Mouse (Mus musculus) layer of hippocampus, postnatal 36 days (tissue): ENCODE measurements around the gene Arf1. TPM values are rescaled to one million over a fixed set of nuclear protein-coding genes. Genes with fewer than 3 reads are reported as not detected.

Experiments used
- DNase-seq, 2 experiments: peaks; one replicate each; pipeline ENCODE4 v3.0.0; 2022
- total RNA-seq, 2 experiments: library from RNA; stranded (reverse); gene quantifications; 2 replicates each; pipeline ENCODE4 v1.2.3; 2021

Arf1 gene
- total RNA-seq, 2 experiments from 2014 or later, result 489 to 533 TPM

DNA sequence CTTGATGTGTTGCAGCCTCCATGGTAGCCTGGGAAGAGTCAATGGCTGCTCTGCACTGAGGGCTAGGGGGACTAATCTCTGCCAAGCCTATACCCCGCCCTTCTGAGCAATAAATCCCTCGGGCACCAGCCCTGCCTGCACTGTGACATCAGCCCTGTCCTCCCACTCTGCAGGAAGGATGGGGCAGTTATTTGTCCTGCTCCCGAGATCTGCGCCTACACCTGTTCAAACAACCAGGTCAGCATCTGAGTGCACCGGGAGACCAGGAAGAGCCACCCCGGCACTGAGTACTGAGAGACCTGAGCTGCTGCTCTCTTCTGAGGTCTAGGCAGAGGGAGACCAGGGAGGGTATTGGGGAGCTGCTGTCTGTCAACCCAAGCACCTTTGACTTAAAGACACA is 40.4 kb downstream of the Arf1 start:
- no peak for DNase-seq

DNA sequence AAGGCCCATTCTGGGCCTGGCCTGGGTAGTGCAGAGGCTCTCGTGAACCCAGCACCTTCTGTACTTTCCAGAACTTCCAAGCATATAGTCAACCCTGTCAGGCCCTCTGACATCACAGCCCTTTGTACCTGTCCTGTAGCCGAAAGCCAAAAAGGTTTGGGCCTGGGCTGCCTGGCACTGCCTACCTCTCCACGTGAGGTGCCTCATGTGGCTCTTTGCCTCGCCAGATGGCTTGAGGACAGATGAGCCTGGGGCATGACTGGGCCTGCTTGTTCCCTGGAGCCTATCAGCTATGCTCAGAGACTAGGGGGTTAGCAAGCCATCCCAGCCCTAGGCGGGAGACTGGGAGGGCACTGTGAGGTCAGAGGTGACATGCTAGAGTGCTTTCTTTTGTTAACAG is 42.6 kb downstream of the Arf1 start:
- no peak for DNase-seq

DNA sequence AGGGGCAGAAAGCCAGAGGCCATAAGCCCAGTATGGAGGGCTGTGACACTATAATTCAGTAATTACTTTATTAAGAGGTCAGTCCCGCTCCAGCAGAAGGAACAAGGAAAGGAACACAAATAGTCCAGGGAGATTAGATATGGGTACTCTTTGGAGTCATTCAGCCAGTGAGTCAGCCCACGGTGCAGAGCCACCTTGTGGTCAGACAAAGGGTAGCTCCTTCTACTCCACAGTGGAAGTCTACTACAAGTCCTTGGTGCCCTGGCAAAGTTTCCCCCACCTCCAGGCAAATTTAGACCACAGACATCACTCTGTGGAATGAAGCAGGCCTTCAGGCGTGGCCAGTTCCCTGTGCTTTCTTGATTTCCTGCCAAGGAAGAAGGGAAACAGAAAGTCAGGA is 44.2 kb downstream of the Arf1 start:
- peak in 1 of 2 experiments; percentile 36 for DNase-seq

DNA sequence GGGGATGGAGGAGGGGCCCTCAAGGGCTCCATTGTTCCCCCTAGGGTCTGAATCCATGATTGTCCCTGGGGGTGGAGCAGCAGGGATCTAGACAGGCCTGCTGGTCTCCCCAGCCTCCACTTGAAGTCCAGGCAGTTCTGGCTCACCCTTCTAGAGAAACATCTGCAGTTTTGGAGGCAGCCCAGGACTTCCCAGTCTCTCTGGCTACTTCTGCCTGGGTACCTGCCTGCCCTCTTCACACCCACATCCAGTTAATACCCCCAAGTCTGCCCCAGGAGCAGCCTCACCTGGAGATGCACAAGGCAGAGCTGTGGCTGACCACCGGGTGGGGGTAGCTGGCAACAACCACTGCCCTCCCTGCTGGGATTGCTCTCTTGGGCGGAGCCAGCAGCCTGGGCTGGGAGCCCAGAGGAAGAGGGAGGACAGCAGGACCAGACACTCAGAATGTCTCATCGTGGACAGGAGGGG is 45.2 kb downstream of the Arf1 start, which contains the start of gene Gjc2:
Gene Gjc2 (minus strand): TSS at position 350 of the 468 bp plus-strand sequence.
- peak; percentile 38 to 43 for DNase-seq

DNA sequence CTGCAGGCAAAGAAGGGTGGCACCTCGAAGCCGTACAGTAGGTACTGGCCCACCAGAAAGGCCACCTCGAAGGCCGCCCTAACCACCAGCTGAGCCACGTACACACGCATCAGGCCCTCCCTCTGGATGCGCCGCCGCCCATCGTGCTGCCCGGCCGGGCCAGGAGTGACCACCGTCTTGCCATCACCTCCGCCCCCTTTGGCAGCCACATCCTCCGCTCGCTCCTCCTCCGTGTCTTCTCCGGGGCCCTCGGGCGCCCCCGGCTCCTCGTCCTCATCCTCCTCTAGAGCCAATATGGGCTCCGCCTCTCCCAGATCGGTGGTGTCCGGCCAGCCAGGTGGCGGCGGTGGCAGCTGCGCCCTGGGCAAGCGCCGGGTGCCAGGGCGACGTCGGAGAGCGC is 51.1 kb downstream of the Arf1 start:
- no peak for DNase-seq

DNA sequence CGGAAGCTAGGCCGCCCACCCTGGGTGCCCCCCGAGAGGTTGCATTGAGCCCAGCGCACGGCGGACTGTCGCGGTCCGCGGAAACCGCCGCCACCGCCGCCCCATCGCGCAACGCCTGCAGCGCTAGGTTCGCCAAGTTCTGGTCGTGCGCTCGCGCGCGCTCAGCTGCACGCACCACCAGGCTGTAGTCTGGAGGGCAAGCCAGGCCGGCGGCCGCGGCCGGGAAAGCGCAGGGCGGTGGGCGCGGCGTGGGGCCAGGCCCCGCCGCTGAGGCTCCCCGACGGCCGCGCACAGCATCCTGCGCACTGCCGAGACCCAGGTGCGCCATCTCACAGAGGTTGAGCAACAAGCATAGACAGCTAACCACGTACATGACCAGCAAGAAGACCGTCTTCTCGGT is 51.6 kb downstream of the Arf1 start:
- DNase-seq, result no peak

DNA sequence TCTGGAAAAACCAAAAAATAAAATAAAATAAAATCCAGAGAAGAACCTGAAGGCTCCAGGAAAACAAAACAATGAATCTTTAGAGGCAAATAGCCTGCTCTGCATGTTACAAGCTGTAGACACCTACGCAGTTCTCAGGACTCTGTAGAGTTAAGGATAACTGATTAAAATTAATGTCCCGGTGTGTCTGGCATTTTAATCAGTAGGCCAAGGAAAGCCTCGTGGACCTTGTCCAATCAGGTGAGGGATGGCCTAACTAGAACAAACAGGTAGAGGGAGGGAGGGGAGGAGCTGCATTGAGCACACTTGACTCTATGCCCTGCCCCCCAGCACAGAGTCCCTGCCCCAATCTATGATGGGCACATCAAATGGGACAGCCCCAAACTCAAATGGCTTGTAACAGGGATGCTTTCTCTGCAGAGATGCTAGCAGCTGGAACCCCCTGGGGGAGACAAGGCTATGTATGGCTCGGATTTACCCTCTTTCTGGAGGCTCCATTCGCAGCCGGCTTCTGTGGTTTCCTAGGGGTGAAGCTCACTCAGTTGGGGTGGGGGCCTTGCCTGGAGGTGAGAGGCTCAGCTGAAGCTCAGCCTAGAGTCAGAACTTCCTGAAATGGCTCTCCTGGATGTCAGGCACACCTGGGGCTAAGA is 53.8 kb downstream of the Arf1 start:
- no peak for DNase-seq

DNA sequence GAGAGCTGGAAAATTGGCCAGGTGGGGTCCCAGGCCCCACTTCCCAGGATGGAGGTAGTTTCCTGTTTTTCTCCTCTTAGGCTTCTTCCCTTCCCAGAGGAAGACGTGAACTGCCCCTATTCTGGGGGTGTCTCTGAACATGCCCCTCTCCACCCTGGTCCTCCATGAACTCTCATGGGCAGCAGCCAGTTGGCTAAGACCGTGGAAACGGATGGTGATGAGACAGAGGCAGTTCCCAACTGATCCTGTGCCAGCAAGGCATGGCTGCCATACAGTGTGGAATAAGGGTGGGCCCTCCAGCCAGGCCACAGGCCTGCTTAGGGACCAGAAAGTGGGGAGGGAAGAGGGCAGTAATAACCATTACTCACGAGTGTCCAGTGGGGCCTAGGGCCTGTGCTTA is 57.5 kb downstream of the Arf1 start:
- no peak for DNase-seq

DNA sequence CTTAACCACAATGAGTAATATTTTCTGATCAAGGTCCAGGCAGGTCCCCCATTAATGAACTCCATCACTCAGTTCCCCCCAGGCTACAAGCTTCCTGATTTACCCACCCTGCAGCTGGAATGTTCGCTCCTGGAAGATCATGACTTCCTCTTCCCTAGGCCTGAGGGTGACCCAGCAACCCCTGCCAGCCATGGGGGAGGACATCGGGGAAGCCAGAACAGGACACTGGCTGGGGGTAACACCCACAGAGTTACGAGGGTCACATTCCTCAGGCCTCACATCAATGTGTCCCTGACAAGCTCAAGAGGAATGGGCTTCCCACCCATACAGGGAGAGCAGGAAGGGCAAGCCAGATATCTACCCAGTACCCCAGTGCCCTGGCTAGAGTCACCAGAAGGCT is 58.3 kb downstream of the Arf1 start:
- no peak for DNase-seq

DNA sequence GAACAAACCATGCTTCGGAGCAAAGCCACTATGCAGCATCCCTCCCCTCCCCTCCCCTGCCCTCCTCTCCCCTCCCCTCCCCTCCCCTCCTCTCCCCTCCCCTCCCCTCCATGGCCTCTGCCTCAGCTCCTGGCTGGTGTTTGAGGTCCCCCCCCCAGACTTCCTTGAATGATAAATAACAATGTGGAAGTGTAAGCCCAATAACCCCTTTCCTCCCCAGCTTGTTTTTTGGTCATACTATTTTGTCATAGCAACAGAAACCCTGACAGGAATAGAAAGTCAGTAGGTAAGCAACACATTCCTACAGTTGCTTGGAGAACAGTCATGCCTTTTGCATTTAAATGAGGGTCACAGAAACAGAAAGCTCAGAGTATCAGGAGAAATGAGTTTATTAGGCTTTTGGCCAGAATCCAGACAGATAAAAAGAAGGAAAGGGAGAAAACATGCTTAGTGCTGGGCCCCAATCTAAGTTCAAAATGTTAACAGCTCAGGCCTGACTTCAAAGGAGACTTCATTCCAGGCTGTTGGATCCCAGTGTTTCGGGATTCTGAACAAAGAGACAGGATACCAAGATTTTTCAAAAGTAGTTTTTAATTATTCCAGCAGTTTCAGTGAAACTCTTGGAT is 62.3 kb downstream of the Arf1 start:
- no peak for DNase-seq

DNA sequence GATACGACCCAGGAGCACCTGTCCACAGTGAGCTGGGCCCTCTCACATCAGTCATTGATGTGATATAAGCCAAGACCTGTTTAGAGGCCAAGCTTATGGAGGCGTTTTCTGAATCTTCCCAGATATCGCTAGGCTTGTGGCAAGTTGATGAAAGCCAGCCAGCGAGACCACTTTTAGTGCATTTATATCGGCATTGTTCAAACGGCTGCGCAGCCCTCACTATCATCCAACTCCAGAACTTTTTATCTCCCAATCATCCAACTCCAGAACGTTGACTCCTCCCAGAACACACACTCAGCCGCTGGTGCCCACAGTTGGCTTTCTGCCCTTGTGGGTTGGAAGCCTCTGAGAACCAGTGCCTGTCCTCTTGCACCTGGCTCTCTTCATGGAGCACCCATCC is 63.7 kb downstream of the Arf1 start:
- no peak for DNase-seq

DNA sequence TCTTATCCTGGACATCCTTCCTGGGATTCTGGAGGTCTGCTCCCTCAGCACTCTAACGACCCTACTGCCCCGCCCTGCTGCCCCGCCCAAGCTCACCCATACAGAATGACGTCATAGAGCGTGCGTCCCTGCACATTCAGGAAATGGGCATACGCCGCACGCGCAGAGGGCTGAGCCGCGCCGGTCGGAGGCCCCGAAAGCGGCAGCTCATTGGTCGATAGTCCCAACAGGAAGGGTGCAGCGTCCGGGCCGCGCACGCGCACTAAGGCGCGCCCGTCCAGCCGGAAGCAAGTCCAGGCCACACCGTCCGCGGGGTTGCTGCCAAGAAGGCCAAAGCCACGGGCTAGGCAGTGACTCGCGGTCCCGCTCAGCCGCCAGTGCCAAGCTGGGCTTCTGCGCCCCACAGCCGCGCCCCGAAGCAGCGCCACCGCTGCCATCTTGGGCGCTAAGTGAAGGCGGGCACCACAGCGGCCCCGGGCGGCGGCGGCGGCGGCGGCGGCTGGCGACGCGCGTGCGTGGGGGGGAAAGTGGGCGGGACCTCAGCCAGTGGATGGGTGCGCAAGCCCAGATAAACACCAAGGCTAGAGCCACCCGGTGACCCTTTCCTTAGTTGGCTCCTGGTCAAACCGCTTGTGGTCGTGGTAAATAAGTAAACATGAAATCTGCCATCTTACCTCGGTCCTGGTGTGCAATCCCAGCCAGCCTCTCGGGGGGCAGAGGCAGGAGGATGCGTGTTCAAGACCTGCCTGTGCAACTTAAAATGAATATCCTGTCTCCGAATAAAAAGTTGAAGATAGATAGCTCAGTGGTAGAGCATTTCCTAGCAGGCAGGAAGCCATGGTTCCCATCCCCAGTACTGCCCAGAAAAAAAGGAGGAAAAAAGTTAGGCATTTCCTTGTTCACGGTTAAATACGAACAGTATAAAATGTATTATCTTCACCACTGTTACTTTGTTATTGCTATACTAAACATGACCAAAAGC is 64.5 kb downstream of the Arf1 start, which contains the start of gene Iba57:
Gene Iba57 (minus strand): TSS at position 485 of the 982 bp plus-strand sequence.
- DNase-seq, result peak; percentile 98 to 99

DNA sequence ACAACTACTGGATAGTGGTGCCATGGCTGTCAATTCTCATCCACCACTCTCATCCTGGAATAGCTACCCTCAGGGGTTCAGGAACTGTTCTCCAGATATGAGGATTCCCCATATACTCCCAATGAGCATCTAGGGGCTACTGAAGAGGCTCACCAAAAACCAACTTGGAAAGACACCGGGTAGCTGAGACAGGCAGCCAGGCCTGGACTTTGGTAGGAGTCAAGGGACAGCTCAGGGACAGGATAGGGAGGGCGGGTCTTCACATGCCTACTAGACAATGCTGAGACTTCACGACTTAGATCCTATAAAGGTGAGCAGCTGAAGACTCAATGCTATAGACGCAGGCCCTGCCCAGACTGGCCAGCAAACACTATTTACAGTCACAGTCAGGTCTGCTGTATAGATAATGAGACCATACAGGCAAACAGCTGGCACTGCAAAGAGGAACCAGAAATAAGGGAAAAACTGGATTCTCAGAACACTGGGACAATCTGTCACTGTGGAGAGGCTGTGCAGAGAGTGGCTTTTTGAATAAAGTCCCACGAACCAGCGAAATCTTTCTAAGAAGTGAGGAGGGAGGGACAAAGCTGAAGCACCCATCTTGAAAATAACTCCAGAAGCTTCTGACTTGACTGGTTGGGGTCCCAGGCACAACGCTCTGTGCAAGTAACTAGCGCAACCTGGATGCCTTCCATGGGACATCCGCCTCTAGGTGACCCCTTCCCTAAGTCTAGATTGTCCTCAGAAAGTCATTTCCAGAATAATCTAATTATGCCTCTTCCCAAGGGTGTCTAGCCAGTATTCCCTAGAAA is 65.4 kb downstream of the Arf1 start:
- no peak for DNase-seq

Other genes starting within 250 kb of the Arf1 start
- gene Obscn, start 91.9 kb downstream of the Arf1 start, total RNA-seq, result 1 to 10 TPM; 1.2 to 1.7 TPM
- gene Iba57, start 64.5 kb downstream of the Arf1 start, total RNA-seq, result 1 to 10 TPM; 8.5 to 8.6 TPM
- 10 to 100 TPM; 15.7 to 16.9 TPM for gene Gjc2, start 45.1 kb downstream of the Arf1 start, total RNA-seq
- 100 to 1,000 TPM; 127 to 155 TPM for gene Guk1, start 36.1 kb downstream of the Arf1 start, total RNA-seq
- gene Mrpl55, start 25.8 kb downstream of the Arf1 start, total RNA-seq, result 10 to 100 TPM; 33.2 to 38.3 TPM
- gene 2310033P09Rik, start 19.9 kb downstream of the Arf1 start, total RNA-seq, result 10 to 100 TPM; 24.0 to 25.2 TPM
- gene Wnt3a, start 62.5 kb upstream of the Arf1 start, total RNA-seq, result not detected
- 1 to 10 TPM; 3.1 to 3.6 TPM for gene Wnt9a, start 78.7 kb upstream of the Arf1 start, total RNA-seq
- gene Prss38, start 147.4 kb upstream of the Arf1 start, total RNA-seq, result not detected
- 10 to 100 TPM; 25.2 to 25.9 TPM for gene Jmjd4, start 221.8 kb upstream of the Arf1 start, total RNA-seq
- gene Snap47, start 222.9 kb upstream of the Arf1 start, total RNA-seq, result 100 to 1,000 TPM; 342 to 359 TPM
- gene Zfp867, start 244.2 kb upstream of the Arf1 start, total RNA-seq, result 1 to 10 TPM; 3.4 to 4.2 TPM